Mouse (Mus musculus) adrenal gland, adult 18-20 months (tissue): Measurements from ENCODE around the gene Tubgcp3. TPM values are rescaled to one million over a fixed set of nuclear protein-coding genes. Genes with fewer than 3 reads are reported as not detected.
"Not testable (repeated sequence)": the region's sequence is repeated elsewhere in the genome, so short reads cannot be mapped to it uniquely, and the experiment has no call there.

Experiments used
- DNase-seq, 2 experiments: peaks; one replicate each; pipeline ENCODE4 v3.0.0; 2021 to 2022; ENCODE audit warnings: low spot score in 2 of 2
- long read RNA-seq, 2 experiments: library from polyadenylated mRNA; stranded (forward); transcript quantifications; one replicate each; pipeline ENCODE4 v2.0.0; 2021
- total RNA-seq, 2 experiments: library from RNA; stranded (reverse); gene quantifications; 1 replicate in 1 of 2; 2 replicates in 1 of 2; pipeline ENCODE4 v1.2.3; 2021

Tubgcp3 gene
- 10 to 100 TPM; 27.5 to 33.8 TPM for total RNA-seq
- long read RNA-seq, experiment 1, transcript Tubgcp3-201 (22 exons, 3,797 nt): major isoform, 35 of 43 reads
- long read RNA-seq, experiment 1, partial matches to known transcripts: 1 of 43 reads
- long read RNA-seq, experiment 1, other reads (novel, unspliced or antisense): 7 of 43 reads
- long read RNA-seq, experiment 2, transcript Tubgcp3-201 (22 exons, 3,797 nt): major isoform, 48 of 69 reads
- long read RNA-seq, experiment 2, partial matches to known transcripts: 10 of 69 reads
- long read RNA-seq, experiment 2, other reads (novel, unspliced or antisense): 10 of 69 reads

DNA sequence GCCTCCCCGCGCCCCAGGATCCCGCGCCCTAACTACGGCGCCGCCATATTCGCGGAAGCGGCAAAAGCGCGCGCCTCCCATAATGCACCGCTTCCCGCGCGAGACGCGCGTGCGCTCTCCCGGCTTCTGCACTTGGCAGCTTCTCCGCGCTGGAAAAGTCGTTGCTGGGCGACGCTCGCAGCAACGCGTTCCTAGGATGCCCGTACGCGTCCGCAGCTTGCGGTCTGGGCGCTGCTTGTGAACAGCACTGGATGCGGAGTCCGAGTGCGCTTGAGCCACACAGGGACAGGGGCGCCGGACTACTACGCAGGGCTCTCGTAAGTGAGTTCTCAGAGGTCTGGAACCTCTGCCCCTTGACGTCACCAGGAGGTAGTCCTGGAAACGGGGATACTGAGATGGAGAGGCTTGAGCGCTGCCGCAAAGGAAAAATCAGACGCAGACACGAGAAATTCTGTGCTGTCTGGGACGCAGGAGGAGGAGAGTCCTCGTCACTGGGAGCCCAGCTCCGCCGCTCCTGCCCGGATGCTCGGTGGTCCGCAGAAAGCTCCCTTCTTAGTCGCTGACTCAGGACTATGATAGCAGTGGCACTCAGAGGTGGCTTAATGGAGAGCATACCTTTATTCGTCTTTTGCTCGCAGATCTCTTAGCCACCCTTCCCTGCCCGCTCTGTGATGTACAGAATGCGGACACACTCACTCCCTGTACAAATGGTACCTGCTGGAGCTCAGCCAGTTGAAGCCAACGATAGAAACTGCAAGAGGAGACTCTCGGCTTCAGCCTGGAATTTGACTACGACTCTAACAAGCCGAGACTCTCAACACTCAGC is at the start of gene Tubgcp3:
Gene Tubgcp3, minus strand, starts transcription at position 193 of the 826 bp plus-strand sequence.
- DNase-seq: peak; percentile 87 to 93

DNA sequence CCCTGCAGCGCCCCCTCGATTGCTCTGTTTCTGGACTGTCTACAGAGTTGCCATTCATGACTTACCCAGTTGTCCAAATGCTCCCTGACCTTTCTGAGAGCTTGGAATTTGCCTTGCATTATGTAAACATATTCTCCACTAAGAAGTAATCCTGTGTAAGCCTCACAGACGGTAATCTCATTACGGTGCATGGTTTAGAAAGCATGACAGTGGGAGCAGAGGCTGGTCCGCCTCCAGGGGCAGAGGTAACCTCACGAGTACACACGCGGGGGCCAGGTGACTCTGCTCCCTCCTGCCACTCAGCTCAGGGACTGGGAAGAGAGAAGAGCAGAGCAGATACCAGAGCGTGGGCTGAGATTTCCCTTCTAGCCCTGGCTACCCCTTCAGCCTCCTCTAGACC is 47.0 kb upstream of the Tubgcp3 start:
- no peak for DNase-seq

DNA sequence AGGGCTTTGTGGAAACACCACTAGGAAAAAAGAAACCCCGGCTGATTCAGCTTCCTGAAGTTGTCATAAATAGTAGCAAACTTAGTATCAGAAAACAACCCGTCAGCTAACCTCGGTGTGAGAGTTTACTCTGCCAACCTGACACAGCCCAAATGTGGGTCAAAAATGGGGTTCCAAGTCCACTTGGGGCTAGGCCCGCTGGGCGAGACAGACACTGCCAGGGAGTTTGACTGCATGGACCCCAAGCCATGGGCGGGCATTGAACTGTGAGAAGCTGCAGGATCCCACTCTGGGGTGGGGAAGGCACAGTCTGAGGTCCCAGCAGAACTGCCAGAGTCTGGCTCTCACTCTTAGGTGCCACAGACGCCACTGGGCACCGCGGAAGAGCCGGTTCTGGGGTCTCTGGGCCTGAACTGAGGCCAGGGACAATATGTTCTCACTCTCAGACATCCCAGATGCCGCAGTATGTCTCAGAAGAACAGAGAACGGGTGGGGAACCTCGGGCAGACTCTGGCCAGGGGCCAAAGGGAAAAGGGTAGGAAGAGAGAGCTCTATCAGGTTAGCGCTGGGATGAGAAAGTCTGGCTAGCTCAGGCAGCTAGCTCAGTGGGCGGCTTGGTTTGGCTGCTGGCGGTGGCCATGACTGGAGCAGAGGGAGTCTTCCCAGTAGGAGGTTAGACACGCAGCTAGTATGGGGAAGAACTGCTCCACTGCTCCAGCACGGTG is 44.0 kb upstream of the Tubgcp3 start:
- DNase-seq: no peak

DNA sequence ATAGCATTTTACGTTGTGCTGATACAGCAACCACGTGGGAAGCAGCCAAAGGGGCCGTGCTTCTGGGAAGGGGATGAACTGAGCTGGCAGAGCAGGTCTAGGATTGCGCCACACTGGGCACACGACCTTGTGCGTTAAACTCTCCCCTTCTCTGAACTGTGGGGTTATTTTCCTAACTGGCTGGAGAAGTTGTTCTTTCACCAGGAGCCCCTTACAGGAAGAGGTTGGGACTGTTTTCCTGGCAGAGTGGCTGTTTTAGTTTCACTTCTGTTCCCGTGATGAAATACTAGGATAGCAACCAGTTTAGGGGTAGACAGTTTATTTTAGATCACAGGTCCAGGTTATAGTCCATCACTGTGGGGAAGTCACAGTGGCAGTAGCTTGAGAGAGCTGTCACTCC is 39.6 kb upstream of the Tubgcp3 start:
- DNase-seq: peak in 1 of 2 experiments; percentile 21

DNA sequence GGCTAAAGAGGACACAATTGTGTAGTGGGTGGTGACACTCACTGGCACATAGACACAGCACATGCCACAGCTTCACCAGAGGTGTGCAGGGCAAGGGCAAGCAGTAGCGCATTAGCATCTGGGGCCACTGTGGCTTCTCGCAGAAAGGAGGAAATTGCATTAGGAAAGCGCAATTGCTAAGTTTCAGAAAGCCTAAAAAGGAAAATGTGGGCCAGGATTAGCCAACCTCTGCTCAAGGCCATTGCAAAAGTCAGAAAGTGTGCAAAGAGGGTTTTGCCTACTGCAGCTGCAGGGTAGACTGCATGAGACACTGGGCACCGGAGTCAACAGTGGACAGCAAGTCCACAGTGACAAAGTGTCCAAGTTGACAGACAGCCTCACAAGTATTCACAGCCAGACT is 31.5 kb upstream of the Tubgcp3 start:
- DNase-seq: no peak

DNA sequence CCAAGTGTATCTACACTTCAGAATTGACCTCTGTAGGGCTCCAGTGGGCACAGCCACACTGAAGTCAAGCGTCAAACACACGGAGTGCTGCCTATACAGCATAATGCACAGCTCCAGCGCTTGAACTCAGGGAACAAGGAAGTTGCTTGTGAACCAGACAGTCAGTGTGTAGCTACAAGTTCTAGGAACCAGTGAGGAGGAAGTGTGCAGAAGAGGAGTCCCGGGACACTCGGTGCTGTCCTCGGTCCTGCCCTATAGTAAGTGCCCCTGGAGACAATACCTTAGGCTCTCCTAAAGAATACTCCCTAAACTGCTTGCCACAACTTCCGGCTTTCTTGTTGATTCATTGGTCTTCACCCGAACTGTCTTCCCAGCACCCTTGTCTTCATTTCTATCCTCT is 30.2 kb upstream of the Tubgcp3 start:
- no peak for DNase-seq

DNA sequence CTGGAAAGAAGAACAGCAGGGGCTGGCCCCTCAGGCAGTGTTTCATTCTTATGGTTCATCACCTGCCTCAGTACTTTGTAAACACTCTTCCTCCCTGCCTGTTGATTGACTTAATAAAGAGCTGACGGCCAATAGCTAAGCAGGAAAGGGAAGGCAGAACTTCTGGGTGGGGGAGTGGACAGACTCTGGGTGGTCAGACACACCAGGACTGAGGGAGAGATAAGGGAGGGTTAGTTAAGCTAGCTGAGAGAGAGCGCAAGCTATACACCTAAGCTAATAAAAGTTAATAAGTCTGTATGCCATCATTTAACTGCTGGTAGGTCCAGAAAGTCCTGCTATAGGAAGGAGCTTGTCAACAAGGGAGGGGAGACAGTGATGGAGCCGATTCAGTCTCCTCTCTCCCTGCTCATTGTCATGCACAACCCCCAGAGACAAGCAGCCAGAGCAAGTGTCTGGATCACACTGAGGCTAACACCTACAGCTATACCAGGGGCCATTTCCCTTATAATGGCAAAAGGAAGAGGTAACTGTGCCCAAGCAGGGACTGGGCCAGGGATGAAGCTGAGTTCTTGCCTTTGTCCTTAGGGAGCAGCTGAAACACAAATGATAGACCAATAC is 26.7 kb upstream of the Tubgcp3 start:
- no peak for DNase-seq

DNA sequence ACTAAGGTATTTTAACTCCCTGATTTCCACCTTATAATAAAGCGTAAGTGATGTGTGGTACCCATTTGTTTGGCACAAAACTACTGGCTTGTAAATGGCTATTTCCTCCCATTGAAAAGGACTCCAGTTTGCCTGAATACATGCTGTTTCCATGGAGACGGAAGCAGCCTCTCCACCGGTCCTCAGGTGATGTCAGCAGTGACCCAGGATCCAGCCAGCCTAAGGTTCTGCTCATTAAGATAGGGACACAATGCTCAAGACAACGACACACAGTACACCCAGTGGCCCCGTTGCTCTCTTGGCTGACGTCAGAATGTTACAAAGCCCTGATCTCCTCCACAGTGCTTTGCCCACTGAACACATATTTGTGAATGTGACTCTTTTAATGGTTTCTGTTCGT is 16.8 kb upstream of the Tubgcp3 start:
- no peak for DNase-seq

DNA sequence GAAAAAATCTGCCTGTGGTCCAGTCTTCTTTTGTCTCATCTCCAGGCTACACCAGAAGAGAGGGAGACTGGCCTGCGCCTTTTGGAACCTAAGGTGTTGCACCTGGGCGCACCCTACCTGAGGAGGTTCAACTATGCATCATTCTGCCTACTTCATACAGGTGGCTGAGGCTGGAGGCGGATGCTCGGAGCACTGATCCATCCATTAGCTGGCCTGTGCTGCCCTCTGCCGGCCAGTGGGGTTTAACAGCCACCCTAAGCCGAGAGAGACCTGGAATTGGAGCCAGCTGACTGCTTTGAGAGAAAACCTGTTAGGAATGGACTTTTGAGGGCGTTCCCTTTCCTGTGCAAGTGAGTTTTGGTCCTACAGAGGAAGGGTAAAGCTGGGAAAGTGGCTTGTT is 5.5 kb upstream of the Tubgcp3 start:
- DNase-seq: peak; percentile 87 to 89

DNA sequence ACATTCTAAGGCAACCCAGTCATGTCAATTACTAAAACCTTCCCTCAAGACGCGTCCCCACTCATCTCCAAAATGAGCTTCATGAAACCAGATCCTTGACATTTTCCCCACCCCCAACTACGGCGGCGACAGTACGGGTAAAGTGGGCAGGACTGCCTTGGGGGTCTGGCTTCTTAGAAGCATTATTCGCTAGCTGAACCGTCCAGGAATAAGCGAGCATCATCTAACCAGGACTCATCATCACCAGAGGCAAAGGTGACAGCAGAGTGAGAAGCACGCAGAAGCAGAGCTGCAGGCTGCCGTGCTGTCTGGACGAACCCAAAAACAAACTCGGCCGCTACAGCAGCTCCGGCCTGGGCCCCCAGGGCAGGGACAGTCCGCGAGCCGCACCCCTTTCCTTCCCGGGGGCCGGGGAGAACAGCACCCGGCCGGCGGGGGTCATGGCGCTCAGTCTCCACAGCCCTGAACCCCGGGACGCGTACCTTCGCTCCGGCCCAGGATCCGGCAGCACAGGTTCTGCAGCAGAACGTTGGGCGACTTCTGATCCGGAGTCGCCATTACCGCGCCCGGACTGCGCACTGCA is 484 bp downstream of the Tubgcp3 start:
- DNase-seq: peak in 1 of 2 experiments; percentile 23

DNA sequence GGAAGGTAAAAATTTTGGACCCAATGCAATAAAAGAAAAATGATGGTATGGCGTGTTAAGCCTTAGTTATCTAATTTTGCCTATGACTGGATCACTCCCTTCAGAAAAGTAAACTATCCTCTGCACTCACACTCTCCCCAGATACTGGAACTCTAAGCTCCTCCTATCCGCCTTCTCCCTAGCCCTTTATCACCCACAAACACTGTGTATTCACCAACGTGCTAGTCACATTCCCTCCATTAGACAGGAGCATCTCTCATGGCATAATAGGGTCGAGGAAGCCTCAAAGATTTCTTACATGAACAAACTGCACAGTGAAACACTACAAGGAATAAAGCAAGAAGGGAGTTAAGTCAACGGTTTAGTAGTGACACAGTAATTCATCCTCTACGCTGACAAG is 1.1 kb downstream of the Tubgcp3 start:
- DNase-seq: no peak

DNA sequence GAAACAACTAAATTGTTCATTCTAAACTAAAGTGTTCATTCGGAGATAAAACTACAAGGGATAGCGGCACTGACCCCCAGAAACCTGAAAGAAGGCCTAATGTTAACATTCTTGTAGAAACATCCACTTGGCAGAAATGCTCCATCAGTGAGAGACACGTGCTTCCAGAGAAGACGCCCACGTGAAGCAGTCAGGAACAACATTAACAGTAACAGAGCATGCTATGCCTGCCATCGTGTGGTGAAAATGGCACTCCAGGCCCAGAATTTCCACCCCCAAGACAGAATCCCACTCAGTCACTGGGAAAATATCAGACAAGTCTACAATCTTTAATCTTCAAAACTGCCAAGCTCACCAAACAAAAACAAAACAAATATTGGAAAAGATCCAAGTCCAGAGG is 3.2 kb downstream of the Tubgcp3 start:
- peak in 1 of 2 experiments; percentile 10 for DNase-seq

DNA sequence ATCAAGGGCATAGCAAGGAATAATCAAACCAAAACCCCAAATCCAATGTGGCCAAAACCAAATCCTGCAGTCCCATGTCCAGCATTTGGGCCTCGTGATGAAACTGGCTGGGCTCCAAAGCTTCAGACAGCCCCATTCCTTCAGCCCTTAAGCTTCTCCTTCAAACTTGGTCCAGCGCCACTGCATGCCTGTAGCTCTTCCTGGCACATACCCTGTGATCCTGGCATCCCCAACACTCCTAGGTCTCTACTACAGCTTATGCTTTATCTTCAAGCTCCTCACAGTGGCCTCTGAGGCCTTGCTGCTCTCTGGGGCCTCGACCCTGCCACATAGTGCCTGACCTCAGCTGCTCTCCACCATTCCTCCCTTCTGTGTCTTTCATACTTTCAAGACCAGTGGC is 5.5 kb downstream of the Tubgcp3 start:
- DNase-seq: not testable (repeated sequence)

DNA sequence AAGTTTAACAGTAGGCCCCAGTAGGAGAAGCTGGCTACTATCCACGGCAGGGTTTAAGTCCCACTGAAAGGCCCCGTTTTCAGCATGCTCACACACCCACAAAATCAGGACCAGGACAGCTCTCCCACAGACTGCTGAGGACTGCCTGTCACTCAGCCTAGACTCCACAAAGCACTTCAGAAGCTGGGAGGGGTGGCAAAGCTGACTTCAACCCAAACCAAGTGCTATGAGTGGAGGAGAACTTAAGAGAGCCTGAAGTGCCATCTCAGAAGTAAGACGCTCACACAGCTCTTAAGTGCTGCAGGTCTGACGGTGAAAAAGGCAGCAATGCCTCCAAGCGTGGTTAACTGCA is 9.0 kb downstream of the Tubgcp3 start:
- no peak for DNase-seq

DNA sequence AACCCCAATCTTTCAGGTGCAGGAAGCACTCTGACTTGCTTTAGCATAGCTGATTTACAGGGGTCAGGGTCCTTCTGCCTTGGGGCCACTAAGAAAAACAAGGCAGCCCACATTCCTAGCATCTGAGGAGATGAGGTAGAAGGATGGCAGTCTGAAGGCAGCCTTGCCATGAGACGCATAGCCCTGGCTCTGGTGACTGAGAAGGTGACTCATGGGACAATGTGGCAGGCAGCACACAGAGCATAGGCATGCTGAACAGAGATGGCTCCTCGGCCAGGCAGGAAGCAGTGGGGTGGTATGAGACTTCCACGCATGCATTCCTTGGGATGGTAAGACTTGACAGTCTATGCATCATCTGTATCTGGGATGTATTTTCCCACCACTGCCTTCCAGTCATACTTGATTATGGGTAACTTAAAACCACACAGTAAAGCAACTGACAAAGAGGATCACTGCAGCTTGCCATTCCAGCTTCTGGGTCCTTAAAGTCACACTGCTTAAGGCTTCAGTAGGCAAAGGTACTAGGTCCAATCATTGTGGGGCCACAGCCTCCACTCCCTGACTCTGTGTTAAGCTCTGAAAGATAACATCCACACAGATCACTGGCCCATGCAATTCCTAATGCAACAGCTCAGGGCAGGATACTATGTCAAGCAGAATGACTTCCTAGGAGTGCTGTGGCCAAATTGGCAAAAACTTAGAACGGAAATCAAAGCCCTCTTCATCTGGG is 9.5 kb downstream of the Tubgcp3 start:
- peak in 1 of 2 experiments; percentile 22 for DNase-seq

DNA sequence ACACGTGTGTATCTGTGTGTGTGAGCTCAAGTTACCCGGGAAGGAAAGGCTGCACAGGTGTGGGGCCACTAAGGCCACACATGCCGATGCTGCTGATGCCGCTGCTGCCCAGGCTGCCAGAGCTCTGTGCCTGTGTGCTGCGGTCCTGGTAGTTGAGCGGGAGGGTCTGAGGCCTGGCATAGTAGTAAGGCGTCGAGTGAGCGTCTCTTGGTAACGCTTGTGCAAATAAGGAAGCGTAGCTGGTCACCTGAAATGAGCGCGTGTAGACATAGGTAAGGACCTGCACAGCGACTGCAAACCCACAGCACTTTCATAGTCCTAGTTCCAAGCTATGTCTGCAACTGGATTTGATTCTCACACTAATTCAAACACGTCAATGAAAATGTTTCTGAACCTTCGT is 14.6 kb downstream of the Tubgcp3 start:
- DNase-seq: no peak

DNA sequence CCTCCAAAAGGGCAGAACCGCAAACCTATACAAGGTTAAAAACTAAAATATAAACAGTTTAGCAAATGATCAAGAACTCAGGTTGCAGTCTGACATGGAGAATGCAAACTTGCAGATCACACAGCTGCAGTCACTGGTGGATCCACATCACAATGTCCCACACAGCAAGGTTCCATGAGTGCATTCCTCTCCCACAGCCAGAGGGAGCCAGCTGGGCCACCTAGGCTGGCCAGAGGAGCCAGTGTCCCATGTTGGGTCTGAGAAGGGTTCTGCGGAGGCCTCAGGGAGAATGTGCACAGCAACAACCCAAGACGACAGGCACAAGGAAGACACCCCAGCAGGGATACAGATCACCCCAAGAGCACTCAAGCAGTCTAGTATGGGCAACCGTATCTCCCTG is 20.8 kb downstream of the Tubgcp3 start:
- DNase-seq: no peak

DNA sequence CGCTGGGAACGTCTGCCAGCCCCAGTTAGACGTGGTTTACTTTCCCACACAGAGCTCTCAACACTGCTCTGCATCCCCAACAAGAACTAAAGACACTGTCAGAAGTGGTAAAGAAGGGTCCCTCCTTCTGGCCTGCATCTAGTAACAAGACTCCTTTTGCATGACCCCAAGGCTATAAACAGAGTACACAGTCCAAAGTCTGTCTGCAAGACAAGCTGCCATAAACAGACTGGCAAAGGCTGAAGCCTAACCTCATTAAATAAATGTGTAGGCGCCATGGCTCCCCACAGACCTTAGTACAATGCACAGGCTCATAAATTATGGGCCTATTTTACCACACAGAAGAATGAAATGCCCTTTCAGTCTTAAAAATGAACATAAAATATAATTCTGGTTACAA is 21.6 kb downstream of the Tubgcp3 start:
- no peak for DNase-seq

DNA sequence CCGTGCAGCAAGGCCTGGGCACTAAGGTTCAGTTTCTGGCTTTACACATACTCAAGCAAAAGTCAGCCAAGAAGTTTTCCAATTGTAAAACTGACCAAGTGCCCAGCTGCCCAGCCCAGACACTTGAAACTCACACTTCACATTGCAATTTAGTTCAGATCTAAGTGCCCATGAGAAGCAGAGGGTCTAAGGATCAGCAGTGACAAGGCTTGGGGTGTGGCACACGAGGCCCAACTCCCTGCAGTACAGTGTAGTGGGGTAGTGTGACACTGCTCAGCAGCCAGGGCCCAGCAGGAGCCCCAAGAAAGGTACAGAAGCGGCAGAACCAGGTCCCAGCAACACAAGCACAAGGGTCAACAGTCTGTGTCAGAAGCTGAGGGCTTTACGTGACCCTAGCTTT is 23.1 kb downstream of the Tubgcp3 start:
- DNase-seq: no peak

DNA sequence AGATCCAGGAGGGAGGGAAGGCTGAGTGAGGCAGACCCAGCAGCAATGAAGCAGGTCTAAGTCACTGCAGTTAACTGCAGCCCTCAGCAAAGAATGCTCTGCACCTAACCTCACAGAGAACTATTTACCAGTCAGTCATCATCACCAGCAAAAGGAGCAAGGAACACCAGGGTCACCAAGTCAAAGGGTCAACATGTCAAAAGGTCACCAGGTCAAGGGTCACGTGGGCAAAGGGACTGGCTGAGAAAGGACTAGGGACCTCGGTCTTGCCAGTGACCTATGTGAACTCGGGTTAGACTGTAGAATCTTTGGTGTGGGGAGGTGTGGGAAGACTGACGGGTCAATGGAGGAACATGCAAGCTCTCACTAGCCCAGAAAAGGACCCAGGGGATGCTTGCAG is 25.5 kb downstream of the Tubgcp3 start:
- no peak for DNase-seq
